In the genomic region with DNA sequence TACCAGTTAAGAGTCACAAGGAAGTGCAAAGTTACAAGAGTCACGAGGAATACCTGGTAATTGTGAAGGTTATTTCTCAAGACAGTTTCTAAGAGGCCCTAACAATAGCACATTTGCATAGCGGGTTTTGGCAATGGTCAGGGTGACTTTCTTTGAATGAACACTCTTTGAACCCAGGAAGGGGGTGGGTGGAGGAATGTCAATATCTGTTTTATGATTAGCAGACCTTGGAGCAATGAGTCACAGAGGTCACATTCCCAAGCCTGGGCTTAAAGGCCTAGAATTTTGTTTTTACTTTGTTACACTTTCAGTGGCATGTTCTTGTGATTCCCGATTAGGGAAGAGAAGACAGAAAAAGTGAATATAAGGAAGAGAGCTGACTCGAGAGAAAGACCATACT, we compare ENCODE assay signal across 9 mouse cellular contexts. TPM values are rescaled to one million over a fixed set of nuclear protein-coding genes. Genes with fewer than 3 reads are reported as not detected.
"Had no signal": no experiment of that assay in that cellular context is flagged by ENCODE, and none has a peak within 500 bp of the region (broad histone marks: within the 10 kb centered on the region; RNA-seq: fewer than 3 reads in every experiment).

No protein-coding gene starts in this region.

RNA-seq across cellular contexts. Expression of gene Rxfp1, which starts 49.6 kb away (rescaled TPM):
- total RNA-seq: megakaryocyte progenitor cell, adult 5-6 weeks had no signal
- polyA plus RNA-seq: macrophage; midbrain, embryonic 12.5 days; midbrain, embryonic 14.5 days; myocyte; neural tube, embryonic 13.5 days; small intestine, adult 2 months; stomach, embryonic 14.5 days; stomach, embryonic 16.5 days had no signal
